Mouse (Mus musculus) spleen, adult 2 months (tissue): ENCODE measurements around the gene Slc25a26.

Source experiments
- CTCF ChIP-seq: fragments of 200-500 bp; IDR thresholded peaks from 2 replicates; pipeline ENCODE4 v1.5.1; 2011; ENCODE audit warnings: mild to moderate bottlenecking, inconsistent platforms; ENCODE audit not compliant: insufficient read depth, insufficient read length, insufficient replicate concordance; ENCODE audit errors: extremely low read depth
- POLR2A ChIP-seq: fragments of 200-500 bp; IDR thresholded peaks from 2 replicates; pipeline ENCODE4 v1.6.1; 2011; ENCODE audit warnings: low read depth, low read length, inconsistent platforms

GRCm38 (mm10) chr6:94620287-94620686, 120.2 kb downstream of the Slc25a26 start:
- no peak for TF ChIP-seq CTCF
- TF ChIP-seq POLR2A, result no peak
